Mouse (Mus musculus): ENCODE data around the gene Hspd1. TPM values are rescaled to one million over a fixed set of nuclear protein-coding genes. Genes with fewer than 3 reads are reported as not detected.

Gene Hspd1
- polyA plus RNA-seq, 1 experiment from 2014 or later, result 370 TPM

GRCm38 (mm10) chr1:55123046-55123445 lies 35.0 kb upstream of the Hspd1 start:
- Histone ChIP-seq H3K9ac (no peak overlapping the region), H3K4me2 (replicated peaks) (no peak overlapping the region), H3K27ac (no peak overlapping the region), H3K27me3 (no peaks in the 10 kb centered on the region), H3K9me3 (no peaks in the 10 kb centered on the region), H3K4me3 (no peak overlapping the region), H3K36me3 (no peaks in the 10 kb centered on the region), H3K4me1 (no peaks in the 10 kb centered on the region)
- ATAC-seq (ENCODE audit: insufficient number of reproducible peaks, insufficient read depth, low FRiP score, low TSS enrichment), result no peak
- WGBS, result 88% methylated on average over 5 of the region's 5 CpGs

GRCm38 (mm10) chr1:55109066-55109766 lies 21.2 kb upstream of the Hspd1 start:
- Histone ChIP-seq H3K9ac (no peak overlapping the region), H3K4me2 (replicated peaks) (no peak overlapping the region), H3K4me1 (no peaks in the 10 kb centered on the region), H3K27ac (no peak overlapping the region), H3K36me3 (no peaks in the 10 kb centered on the region), H3K27me3 (no peaks in the 10 kb centered on the region), H3K9me3 (no peaks in the 10 kb centered on the region), H3K4me3 (no peak overlapping the region)
- WGBS, result 83% methylated on average over 4 of the region's 4 CpGs
- ATAC-seq (ENCODE audit: insufficient number of reproducible peaks, insufficient read depth, low FRiP score, low TSS enrichment), result no peak

GRCm38 (mm10) chr1:55108473-55108872 lies 20.4 kb upstream of the Hspd1 start:
- WGBS, result 54% methylated on average over 2 of the region's 2 CpGs
- no peak for ATAC-seq (ENCODE audit: insufficient number of reproducible peaks, insufficient read depth, low FRiP score, low TSS enrichment)
- H3K4me1 ChIP-seq, result no peaks in the 10 kb centered on the region
- no peaks in the 10 kb centered on the region for H3K27me3 ChIP-seq
- H3K4me2 ChIP-seq (replicated peaks), result no peak overlapping the region
- no peak overlapping the region for H3K4me3 ChIP-seq
- H3K27ac ChIP-seq, result no peak overlapping the region
- H3K9ac ChIP-seq, result no peak overlapping the region
- H3K9me3 ChIP-seq, result no peaks in the 10 kb centered on the region
- no peaks in the 10 kb centered on the region for H3K36me3 ChIP-seq

GRCm38 (mm10) chr1:55107644-55108043 lies 19.6 kb upstream of the Hspd1 start:
- Histone ChIP-seq H3K9me3 (no peaks in the 10 kb centered on the region), H3K27me3 (no peaks in the 10 kb centered on the region), H3K9ac (no peak overlapping the region), H3K36me3 (no peaks in the 10 kb centered on the region), H3K4me3 (no peak overlapping the region), H3K27ac (no peak overlapping the region), H3K4me2 (replicated peaks) (no peak overlapping the region), H3K4me1 (no peaks in the 10 kb centered on the region)
- ATAC-seq (ENCODE audit: insufficient number of reproducible peaks, insufficient read depth, low FRiP score, low TSS enrichment), result no peak
- WGBS, result 90% methylated on average over 1 of the region's 1 CpGs

GRCm38 (mm10) chr1:55106919-55107585 lies 19.0 kb upstream of the Hspd1 start:
- Histone ChIP-seq H3K4me3 (no peak overlapping the region), H3K4me1 (no peaks in the 10 kb centered on the region), H3K4me2 (replicated peaks) (no peak overlapping the region), H3K9ac (no peak overlapping the region), H3K36me3 (no peaks in the 10 kb centered on the region), H3K27ac (no peak overlapping the region), H3K9me3 (no peaks in the 10 kb centered on the region), H3K27me3 (no peaks in the 10 kb centered on the region)
- no peak for ATAC-seq (ENCODE audit: insufficient number of reproducible peaks, insufficient read depth, low FRiP score, low TSS enrichment)
- 84% methylated on average over 9 of the region's 9 CpGs for WGBS

- no peak for ATAC-seq (ENCODE audit: insufficient number of reproducible peaks, insufficient read depth, low FRiP score, low TSS enrichment)
- WGBS, result 82% methylated on average over 1 of the region's 1 CpGs
- Histone ChIP-seq H3K36me3 (peaks cover 19% of the 10 kb centered on the region), H3K9ac (no peak overlapping the region), H3K4me1 (peaks cover 9% of the 10 kb centered on the region), H3K4me2 (replicated peaks) (no peak overlapping the region), H3K9me3 (no peaks in the 10 kb centered on the region), H3K4me3 (no peak overlapping the region), H3K27ac (no peak overlapping the region), H3K27me3 (no peaks in the 10 kb centered on the region)
Observed at GRCm38 (mm10) chr1:55092469-55092868, 4.4 kb upstream of the Hspd1 start.

GRCm38 (mm10) chr1:55092056-55092455 lies 4.0 kb upstream of the Hspd1 start:
- Histone ChIP-seq H3K4me1 (peaks cover 9% of the 10 kb centered on the region), H3K4me2 (replicated peaks) (no peak overlapping the region), H3K36me3 (peaks cover 19% of the 10 kb centered on the region), H3K4me3 (no peak overlapping the region), H3K9me3 (no peaks in the 10 kb centered on the region), H3K27ac (no peak overlapping the region), H3K27me3 (no peaks in the 10 kb centered on the region), H3K9ac (no peak overlapping the region)
- 81% methylated on average over 2 of the region's 2 CpGs for WGBS
- ATAC-seq (ENCODE audit: insufficient number of reproducible peaks, insufficient read depth, low FRiP score, low TSS enrichment), result no peak

- H3K27ac ChIP-seq, result no peak overlapping the region
- no peaks in the 10 kb centered on the region for H3K27me3 ChIP-seq
- no peak for ATAC-seq (ENCODE audit: insufficient number of reproducible peaks, insufficient read depth, low FRiP score, low TSS enrichment)
- H3K36me3 ChIP-seq, result peaks cover 29% of the 10 kb centered on the region
- H3K9ac ChIP-seq, result peak overlapping the region; percentile 94
- peaks cover 22% of the 10 kb centered on the region for H3K4me1 ChIP-seq
- WGBS, result 88% methylated on average over 5 of the region's 5 CpGs
- no peaks in the 10 kb centered on the region for H3K9me3 ChIP-seq
- H3K4me3 ChIP-seq, result peak overlapping the region; percentile 9; the same call in 1 of the 2 replicates
- peak overlapping the region; percentile 92 for H3K4me2 ChIP-seq (replicated peaks)
Observed at GRCm38 (mm10) chr1:55089498-55090064, 1.5 kb upstream of the Hspd1 start.

- 7% methylated on average over 16 of the region's 16 CpGs for WGBS
- no peaks in the 10 kb centered on the region for H3K27me3 ChIP-seq
- peak overlapping the region; percentile 96 for H3K4me3 ChIP-seq
- H3K27ac ChIP-seq, result peak overlapping the region; percentile 95
- peaks cover 27% of the 10 kb centered on the region for H3K4me1 ChIP-seq
- H3K9me3 ChIP-seq, result no peaks in the 10 kb centered on the region
- peak overlapping the region; percentile 92 for H3K4me2 ChIP-seq (replicated peaks)
- H3K36me3 ChIP-seq, result peaks cover 33% of the 10 kb centered on the region
- ATAC-seq (ENCODE audit: insufficient number of reproducible peaks, insufficient read depth, low FRiP score, low TSS enrichment), result no peak; the same call in 1 of the 2 replicates
- H3K9ac ChIP-seq, result peak overlapping the region; percentile 94
Observed at GRCm38 (mm10) chr1:55088611-55089497, 811 bp upstream of the Hspd1 start.

GRCm38 (mm10) chr1:55087401-55087904 lies 590 bp downstream of the Hspd1 start:
- ATAC-seq (ENCODE audit: insufficient number of reproducible peaks, insufficient read depth, low FRiP score, low TSS enrichment), result peak; percentile 81

GRCm38 (mm10) chr1:55086868-55087400 lies 1.1 kb downstream of the Hspd1 start:
- Histone ChIP-seq H3K27me3 (no peaks in the 10 kb centered on the region), H3K36me3 (peaks cover 45% of the 10 kb centered on the region), H3K9me3 (no peaks in the 10 kb centered on the region), H3K9ac (peak overlapping the region; percentile 94), H3K4me3 (peak overlapping the region; percentile 96), H3K4me1 (peaks cover 27% of the 10 kb centered on the region), H3K4me2 (replicated peaks) (peak overlapping the region; percentile 92), H3K27ac (peak overlapping the region; percentile 95)
- 2% methylated on average over 13 of the region's 13 CpGs for WGBS
- ATAC-seq (ENCODE audit: insufficient number of reproducible peaks, insufficient read depth, low FRiP score, low TSS enrichment), result peak; percentile 13; the same call in 1 of the 2 replicates

More at GRCm38 (mm10) chr1:55087401-55087904, 590 bp downstream of the Hspd1 start:
- peak overlapping the region; percentile 96 for H3K4me3 ChIP-seq
- H3K9ac ChIP-seq, result peak overlapping the region; percentile 94
- WGBS, result under 1% methylated on average over 43 of the region's 57 CpGs
- no peaks in the 10 kb centered on the region for H3K9me3 ChIP-seq
- H3K4me2 ChIP-seq (replicated peaks), result peak overlapping the region; percentile 92
- no peaks in the 10 kb centered on the region for H3K27me3 ChIP-seq
- H3K36me3 ChIP-seq, result peaks cover 43% of the 10 kb centered on the region
- peak overlapping the region; percentile 95 for H3K27ac ChIP-seq
- peaks cover 27% of the 10 kb centered on the region for H3K4me1 ChIP-seq
